Mouse (Mus musculus): ENCODE measurements at regions not wholly inside any gene's neighbourhood (a gene's known extent, or its start where the extent isn't known, plus 50 kb on each side); places are given as distances from the start of the nearest gene placed in this dataset.

DNA sequence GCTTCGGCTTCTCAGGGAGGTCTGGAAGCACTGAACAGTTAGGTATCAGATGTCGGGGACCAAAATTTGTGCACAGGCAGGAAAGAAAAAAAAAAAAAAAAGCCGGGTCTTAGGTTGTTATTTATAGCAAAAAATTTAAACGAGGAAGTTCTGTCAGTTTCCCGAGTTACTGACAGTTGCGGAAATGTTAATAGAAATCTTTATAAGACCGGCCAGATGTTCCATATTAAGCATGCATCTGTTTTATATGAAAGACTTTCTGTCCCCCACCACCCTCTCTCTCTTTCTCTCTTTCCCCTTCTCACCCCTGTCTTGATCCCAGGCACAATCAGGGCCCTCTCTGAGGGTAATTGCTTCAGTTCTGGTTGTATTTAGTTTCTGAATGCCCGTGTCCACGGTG lies 98.5 kb upstream of the Vrk1 start:
- no peaks in the 10 kb centered on the region for H3K27me3 ChIP-seq (ENCODE audit: insufficient read depth, low read length)
- H3K4me1 ChIP-seq (ENCODE audit: insufficient read depth, low read depth, low read length), result no peaks in the 10 kb centered on the region
- H3K9me3 ChIP-seq (replicated peaks), result peaks cover 56% of the 10 kb centered on the region
- H3K36me3 ChIP-seq (replicated peaks), result no peaks in the 10 kb centered on the region
- no peak for TF ChIP-seq GATA1 (IDR thresholded peaks at IDR 0.05; ENCODE audit: borderline replicate concordance, low read length)
- no peak for TF ChIP-seq POLR2AphosphoS5 (IDR thresholded peaks at IDR 0.05; ENCODE audit: insufficient replicate concordance, low read depth, low read length)
- no peak for TF ChIP-seq GATA2 (IDR thresholded peaks at IDR 0.05; ENCODE audit: borderline replicate concordance, low read depth, low read length)
- TF ChIP-seq TAL1 (conservative IDR thresholded peaks at IDR 0.05; ENCODE audit: low read depth, low read length), result no peak
- no peak for TF ChIP-seq CTCF (IDR thresholded peaks at IDR 0.05; ENCODE audit: low read depth, low read length)
- H3K4me3 ChIP-seq (ENCODE audit: low read depth, low read length), result no peak overlapping the region
- DNase-seq (ENCODE audit: low spot score) (no peak), ATAC-seq (ENCODE audit: extremely low read depth, insufficient number of reproducible peaks, low FRiP score, poor library complexity, severe bottlenecking) (no peak)

DNA sequence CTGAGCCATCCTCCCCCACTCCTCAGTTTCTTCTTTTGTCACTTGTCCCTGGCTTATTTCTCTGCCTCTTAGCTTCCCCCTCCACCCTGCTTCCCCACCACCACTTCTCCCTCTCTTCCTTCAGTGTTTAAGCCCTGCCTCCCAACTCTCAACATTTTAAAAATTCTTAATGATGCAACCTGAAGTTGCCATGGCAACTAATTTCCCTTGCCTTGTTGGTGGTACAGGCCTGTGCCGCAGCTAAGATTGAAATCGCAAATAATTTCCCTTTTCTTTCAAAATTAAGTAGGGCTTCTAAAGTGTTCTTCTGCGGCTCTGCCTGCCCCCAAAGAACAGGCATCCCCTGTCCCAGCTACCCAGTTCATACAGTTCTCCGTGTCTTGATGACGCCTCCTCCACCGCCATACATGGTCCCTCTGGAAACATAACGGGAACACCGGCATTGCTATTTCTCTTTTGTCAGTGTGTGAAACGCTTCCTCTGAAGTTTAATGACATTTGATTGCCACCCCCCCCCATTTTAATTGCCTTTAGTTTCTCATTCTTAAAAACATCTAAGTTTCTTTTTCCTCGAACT lies 92.6 kb upstream of the Vrk1 start:
- no peak for TF ChIP-seq GATA1 (IDR thresholded peaks at IDR 0.05; ENCODE audit: borderline replicate concordance, low read length)
- no peak for TF ChIP-seq POLR2AphosphoS5 (IDR thresholded peaks at IDR 0.05; ENCODE audit: insufficient replicate concordance, low read depth, low read length)
- no peak for TF ChIP-seq TAL1 (conservative IDR thresholded peaks at IDR 0.05; ENCODE audit: low read depth, low read length)
- no peak for TF ChIP-seq GATA2 (IDR thresholded peaks at IDR 0.05; ENCODE audit: borderline replicate concordance, low read depth, low read length)
- no peak for TF ChIP-seq CTCF (IDR thresholded peaks at IDR 0.05; ENCODE audit: low read depth, low read length)
- Histone ChIP-seq H3K27me3 (ENCODE audit: insufficient read depth, low read length) (no peaks in the 10 kb centered on the region), H3K36me3 (replicated peaks) (no peaks in the 10 kb centered on the region), H3K4me1 (ENCODE audit: insufficient read depth, low read depth, low read length) (no peaks in the 10 kb centered on the region), H3K9me3 (replicated peaks) (peaks cover 53% of the 10 kb centered on the region), H3K4me3 (ENCODE audit: low read depth, low read length) (no peak overlapping the region)
- DNase-seq (ENCODE audit: low spot score), result no peak
- no peak for ATAC-seq (ENCODE audit: extremely low read depth, insufficient number of reproducible peaks, low FRiP score, poor library complexity, severe bottlenecking)

DNA sequence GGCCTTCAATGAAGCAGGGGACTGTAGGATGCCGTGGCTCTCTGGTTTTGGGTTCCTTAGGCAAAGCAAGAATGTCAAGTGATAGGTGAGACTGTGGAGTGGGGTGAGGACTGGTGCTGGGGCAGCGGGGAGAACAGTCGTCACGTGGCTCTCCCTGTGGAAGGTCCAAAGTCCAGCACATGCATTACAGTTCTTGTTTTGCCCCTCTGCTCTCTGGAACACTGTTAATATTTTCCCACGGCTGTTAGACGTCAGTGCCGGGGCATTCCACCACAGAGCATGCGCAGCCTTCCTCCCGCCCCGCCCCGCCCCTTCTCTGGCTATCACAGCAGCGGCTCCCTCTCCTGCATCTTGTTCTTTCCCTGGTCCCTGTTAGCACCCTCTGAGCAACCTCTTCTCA lies 91.3 kb upstream of the Vrk1 start:
- Histone ChIP-seq H3K27me3 (ENCODE audit: insufficient read depth, low read length) (no peaks in the 10 kb centered on the region), H3K4me1 (ENCODE audit: insufficient read depth, low read depth, low read length) (no peaks in the 10 kb centered on the region), H3K4me3 (ENCODE audit: low read depth, low read length) (no peak overlapping the region), H3K9me3 (replicated peaks) (peaks cover 53% of the 10 kb centered on the region), H3K36me3 (replicated peaks) (no peaks in the 10 kb centered on the region)
- DNase-seq (ENCODE audit: low spot score) (no peak), ATAC-seq (ENCODE audit: extremely low read depth, insufficient number of reproducible peaks, low FRiP score, poor library complexity, severe bottlenecking) (no peak)
- TF ChIP-seq POLR2AphosphoS5 (IDR thresholded peaks at IDR 0.05; ENCODE audit: insufficient replicate concordance, low read depth, low read length) (no peak), GATA1 (IDR thresholded peaks at IDR 0.05; ENCODE audit: borderline replicate concordance, low read length) (no peak), GATA2 (IDR thresholded peaks at IDR 0.05; ENCODE audit: borderline replicate concordance, low read depth, low read length) (no peak), TAL1 (conservative IDR thresholded peaks at IDR 0.05; ENCODE audit: low read depth, low read length) (no peak), CTCF (IDR thresholded peaks at IDR 0.05; ENCODE audit: low read depth, low read length) (no peak)

DNA sequence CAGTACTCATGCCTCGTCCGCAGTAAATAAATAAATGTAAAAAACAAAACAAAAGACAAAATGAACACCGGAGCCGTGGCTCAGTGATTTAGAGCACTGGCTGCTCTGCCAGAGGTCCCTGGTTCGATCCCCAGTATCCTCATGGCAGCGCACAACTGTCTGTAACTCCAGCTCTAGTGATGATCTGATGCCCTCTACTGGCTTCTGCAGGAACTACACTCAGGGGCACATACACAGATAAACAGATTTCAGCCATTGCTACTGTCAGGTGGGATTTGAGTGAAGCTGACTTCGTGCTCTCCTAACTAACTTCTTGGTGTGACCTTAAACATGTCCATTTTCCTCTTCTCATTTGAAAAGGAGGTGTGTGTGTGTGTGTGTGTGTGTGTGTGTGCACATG lies 82.8 kb upstream of the Vrk1 start:
- no peaks in the 10 kb centered on the region for H3K4me1 ChIP-seq (ENCODE audit: insufficient read depth, low read depth, low read length)
- H3K9me3 ChIP-seq (replicated peaks), result peaks cover 64% of the 10 kb centered on the region
- TF ChIP-seq CTCF (IDR thresholded peaks at IDR 0.05; ENCODE audit: low read depth, low read length) (0 out of 2 replicates have a peak, but pooled peaks have one; percentile 37), TAL1 (conservative IDR thresholded peaks at IDR 0.05; ENCODE audit: low read depth, low read length) (no peak)
- no peak for DNase-seq (ENCODE audit: low spot score)
- no peak for ATAC-seq (ENCODE audit: extremely low read depth, insufficient number of reproducible peaks, low FRiP score, poor library complexity, severe bottlenecking)
- no peaks in the 10 kb centered on the region for H3K27me3 ChIP-seq (ENCODE audit: insufficient read depth, low read length)
- H3K4me3 ChIP-seq (ENCODE audit: low read depth, low read length), result no peak overlapping the region
- no peaks in the 10 kb centered on the region for H3K36me3 ChIP-seq (replicated peaks)

DNA sequence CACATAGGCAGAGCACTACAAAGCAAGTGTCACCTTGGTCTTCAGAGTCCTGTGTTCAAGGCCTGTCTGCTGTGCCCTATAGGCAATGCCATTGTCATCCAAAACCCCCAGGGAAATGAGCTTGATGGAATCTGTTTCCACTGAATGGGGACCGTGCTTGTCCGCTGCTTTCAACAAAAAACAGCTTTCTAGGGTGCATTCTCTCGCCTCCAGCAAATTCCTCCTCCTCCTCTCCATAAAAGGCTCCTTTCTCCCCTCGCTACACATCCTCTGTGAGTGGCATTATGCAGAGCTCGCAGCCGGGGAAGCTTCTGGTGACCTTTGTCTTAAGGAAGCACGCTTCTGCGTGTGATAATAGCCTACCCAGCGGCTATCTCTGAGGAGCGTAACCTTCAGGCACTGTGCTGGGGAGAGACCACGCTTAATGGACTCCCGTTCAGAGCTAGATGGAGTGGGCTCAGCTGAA lies 80.5 kb upstream of the Vrk1 start:
- no peak for TF ChIP-seq GATA2 (IDR thresholded peaks at IDR 0.05; ENCODE audit: borderline replicate concordance, low read depth, low read length)
- TF ChIP-seq CTCF (IDR thresholded peaks at IDR 0.05; ENCODE audit: low read depth, low read length), result no peak
- no peak for TF ChIP-seq TAL1 (conservative IDR thresholded peaks at IDR 0.05; ENCODE audit: low read depth, low read length)
- TF ChIP-seq GATA1 (IDR thresholded peaks at IDR 0.05; ENCODE audit: borderline replicate concordance, low read length), result no peak
- Histone ChIP-seq H3K4me1 (ENCODE audit: insufficient read depth, low read depth, low read length) (no peaks in the 10 kb centered on the region), H3K27me3 (ENCODE audit: insufficient read depth, low read length) (no peaks in the 10 kb centered on the region), H3K4me3 (ENCODE audit: low read depth, low read length) (no peak overlapping the region), H3K9me3 (replicated peaks) (peaks cover 62% of the 10 kb centered on the region), H3K36me3 (replicated peaks) (no peaks in the 10 kb centered on the region)
- no peak for ATAC-seq (ENCODE audit: extremely low read depth, insufficient number of reproducible peaks, low FRiP score, poor library complexity, severe bottlenecking)
- no peak for DNase-seq (ENCODE audit: low spot score)

DNA sequence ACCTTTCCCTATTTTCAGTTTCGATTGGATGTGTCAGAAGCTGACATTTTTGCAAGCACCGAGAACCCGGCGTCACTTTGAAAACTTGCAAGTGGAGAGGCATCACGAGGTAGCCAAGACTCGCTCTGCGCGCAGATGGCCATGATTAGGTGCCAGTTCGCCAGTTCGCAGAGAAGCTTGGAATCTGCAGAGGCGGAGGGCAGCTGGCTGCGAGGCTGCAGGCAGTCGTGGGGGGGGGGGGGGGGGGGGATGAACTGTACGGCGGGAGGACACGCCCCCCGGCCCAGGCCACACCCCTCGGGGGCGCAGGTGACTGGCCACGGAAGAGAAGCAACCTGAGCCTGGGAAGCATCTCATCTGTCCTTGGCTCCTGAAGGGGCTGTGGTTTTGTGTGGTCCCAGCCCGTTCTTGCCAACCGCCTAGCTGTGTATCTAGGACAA lies 74.6 kb upstream of the Vrk1 start:
- no peak for ATAC-seq (ENCODE audit: extremely low read depth, insufficient number of reproducible peaks, low FRiP score, poor library complexity, severe bottlenecking)
- Histone ChIP-seq H3K4me3 (ENCODE audit: low read depth, low read length) (no peak overlapping the region), H3K4me1 (ENCODE audit: insufficient read depth, low read depth, low read length) (no peaks in the 10 kb centered on the region), H3K9me3 (replicated peaks) (peaks cover 51% of the 10 kb centered on the region), H3K36me3 (replicated peaks) (no peaks in the 10 kb centered on the region), H3K27me3 (ENCODE audit: insufficient read depth, low read length) (no peaks in the 10 kb centered on the region)
- TF ChIP-seq GATA1 (IDR thresholded peaks at IDR 0.05; ENCODE audit: borderline replicate concordance, low read length), result no peak
- TF ChIP-seq CTCF (IDR thresholded peaks at IDR 0.05; ENCODE audit: low read depth, low read length), result no peak
- no peak for TF ChIP-seq GATA2 (IDR thresholded peaks at IDR 0.05; ENCODE audit: borderline replicate concordance, low read depth, low read length)
- no peak for TF ChIP-seq TAL1 (conservative IDR thresholded peaks at IDR 0.05; ENCODE audit: low read depth, low read length)
- TF ChIP-seq POLR2AphosphoS5 (IDR thresholded peaks at IDR 0.05; ENCODE audit: insufficient replicate concordance, low read depth, low read length), result no peak
- DNase-seq (ENCODE audit: low spot score), result no peak

Measured in G1E (cell line).